Mouse (Mus musculus): ENCODE data around the gene Smarca2.

Gene Smarca2

DNA sequence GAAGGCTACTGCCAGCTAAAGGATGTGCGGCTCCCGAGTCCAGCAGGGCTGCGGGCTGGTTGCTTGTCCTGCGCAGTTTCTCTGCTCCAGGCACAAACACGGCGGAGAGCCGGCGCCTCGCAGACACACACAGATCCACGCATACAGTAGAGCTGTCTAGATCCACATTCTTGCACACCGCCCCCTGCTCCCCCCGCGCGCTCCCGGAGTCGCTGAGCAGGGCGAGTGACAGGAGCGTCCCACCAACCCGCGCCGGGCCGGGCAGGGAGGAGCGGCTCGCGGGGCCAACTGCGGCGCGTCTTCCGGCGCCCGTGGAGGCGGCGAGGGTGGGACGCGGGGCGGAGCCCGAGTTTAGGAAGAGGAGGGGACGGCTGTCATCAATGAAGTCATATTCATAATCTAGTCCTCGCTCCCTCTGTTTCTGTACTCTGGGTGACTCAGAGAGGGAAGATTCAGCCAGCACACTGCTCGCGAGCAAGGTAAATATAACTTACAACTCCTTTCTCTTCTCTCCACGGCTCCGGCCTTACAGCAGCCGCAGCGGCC is at the start of gene Smarca2:
Gene Smarca2, plus strand, starts transcription at position 296 of the 546 bp plus-strand sequence.
- peak; percentile 91 for DNase-seq (ENCODE audit: extremely low spot score)

GRCm38 (mm10) chr19:26564850-26565249 is 40.0 kb upstream of the Smarca2 start:
- no peak for DNase-seq (ENCODE audit: extremely low spot score)

DNA sequence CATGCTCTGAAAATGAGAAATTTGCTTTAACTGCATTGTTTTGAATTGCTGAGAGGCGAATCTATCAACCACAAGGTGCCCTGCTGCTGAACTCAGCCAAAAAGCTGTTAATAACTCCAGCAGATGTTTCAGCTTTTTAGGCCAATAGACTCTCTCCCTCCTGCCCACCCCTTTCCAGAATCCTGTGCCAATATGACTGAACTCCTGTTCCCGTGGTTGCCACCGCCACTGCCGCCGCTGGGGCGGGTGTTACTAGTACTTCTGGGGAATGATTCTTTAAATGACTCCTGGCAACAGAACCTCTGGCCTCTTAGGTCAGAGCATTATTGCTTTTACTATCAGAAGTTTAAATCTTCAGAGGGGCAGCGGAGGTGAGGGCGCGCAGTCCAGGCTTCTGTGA is 38.7 kb upstream of the Smarca2 start:
- peak; percentile 6 for DNase-seq (ENCODE audit: extremely low spot score)

DNA sequence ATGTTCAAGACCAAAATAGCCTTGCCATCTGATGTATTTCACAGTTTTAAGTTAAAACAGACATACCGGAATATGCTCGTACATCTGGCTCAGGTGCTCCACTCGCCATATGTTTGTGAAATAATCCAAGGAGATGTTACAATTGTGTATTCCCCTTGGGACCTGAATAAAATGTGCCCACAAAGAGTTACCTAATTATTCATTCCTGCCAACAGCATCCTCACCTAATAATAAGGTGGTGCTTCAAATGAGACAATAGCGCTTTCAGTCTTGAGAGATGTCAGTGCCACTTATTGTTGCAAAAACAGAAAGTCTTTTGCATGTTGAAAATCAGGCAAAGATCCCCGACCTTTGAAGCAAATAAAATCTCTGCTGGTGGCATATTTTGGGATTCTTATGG is 36.6 kb upstream of the Smarca2 start:
- no peak for DNase-seq (ENCODE audit: extremely low spot score)

- no peak for DNase-seq (ENCODE audit: extremely low spot score)
Measured at GRCm38 (mm10) chr19:26568941-26569340, 35.9 kb upstream of the Smarca2 start.

DNA sequence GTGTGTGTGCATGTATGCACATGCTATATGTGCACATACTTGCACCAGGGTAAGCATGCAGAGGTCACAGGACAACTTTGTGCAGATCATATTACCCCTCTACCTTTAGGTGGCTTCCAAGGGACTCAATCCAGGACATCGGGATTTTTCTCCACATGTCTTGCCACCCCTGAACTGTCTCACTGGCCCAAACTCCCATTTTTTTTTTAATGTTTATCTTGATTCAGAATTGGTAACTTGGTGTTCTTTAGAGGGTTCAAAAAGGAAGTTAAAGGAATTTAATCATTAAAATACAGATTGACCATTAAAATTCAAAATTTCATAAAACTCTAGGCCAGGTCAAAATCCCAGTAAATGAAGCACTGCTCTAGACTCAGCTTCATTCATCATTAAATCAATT is 35.4 kb upstream of the Smarca2 start:
- no peak for DNase-seq (ENCODE audit: extremely low spot score)

DNA sequence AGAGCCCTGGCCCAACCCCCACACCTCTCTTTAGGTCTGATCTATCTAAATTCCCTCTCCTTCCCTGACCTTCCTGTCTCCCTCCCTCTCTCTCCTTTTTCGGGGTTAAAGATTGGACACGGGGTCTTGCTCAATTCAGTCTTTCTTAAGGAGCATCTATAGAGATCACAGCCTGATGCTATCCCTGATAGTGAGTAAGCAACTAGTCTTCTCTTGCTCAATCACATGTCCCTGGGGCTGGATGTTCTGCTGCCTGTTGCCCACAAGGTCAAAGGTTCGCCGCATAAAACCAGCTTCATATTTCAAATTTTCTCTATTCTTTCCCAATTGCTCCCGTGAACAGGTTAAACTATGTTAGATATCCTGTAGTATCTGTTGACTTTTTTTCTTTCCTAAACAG is 25.2 kb upstream of the Smarca2 start:
- DNase-seq (ENCODE audit: extremely low spot score): no peak

- DNase-seq (ENCODE audit: extremely low spot score): no peak
Measured at GRCm38 (mm10) chr19:26580061-26580460, 24.8 kb upstream of the Smarca2 start.

DNA sequence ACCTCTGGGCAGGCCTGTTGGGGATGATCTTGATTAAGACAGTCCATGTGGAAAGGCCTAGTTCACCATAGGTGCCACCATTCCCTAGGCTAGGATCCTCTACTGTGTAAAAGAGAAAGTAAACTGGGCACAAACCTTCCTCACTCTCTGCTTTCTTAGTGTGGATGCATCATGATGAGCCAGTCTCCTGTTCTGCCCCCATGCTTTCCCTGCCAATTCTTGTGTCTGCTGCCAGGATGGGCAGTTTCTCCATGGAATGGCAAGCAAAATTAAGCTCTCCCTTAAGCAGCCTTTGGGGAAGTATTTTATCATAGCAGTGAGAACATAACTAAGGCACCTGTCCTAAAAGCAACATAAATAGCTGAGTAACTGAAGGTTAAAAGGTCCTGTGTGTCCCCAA is 10.2 kb upstream of the Smarca2 start:
- no peak for DNase-seq (ENCODE audit: extremely low spot score)

GRCm38 (mm10) chr19:26601459-26601858 is 3.4 kb upstream of the Smarca2 start:
- DNase-seq (ENCODE audit: extremely low spot score): no peak

GRCm38 (mm10) chr19:26603296-26603860 is 1.5 kb upstream of the Smarca2 start:
- no peak for DNase-seq (ENCODE audit: extremely low spot score)

DNA sequence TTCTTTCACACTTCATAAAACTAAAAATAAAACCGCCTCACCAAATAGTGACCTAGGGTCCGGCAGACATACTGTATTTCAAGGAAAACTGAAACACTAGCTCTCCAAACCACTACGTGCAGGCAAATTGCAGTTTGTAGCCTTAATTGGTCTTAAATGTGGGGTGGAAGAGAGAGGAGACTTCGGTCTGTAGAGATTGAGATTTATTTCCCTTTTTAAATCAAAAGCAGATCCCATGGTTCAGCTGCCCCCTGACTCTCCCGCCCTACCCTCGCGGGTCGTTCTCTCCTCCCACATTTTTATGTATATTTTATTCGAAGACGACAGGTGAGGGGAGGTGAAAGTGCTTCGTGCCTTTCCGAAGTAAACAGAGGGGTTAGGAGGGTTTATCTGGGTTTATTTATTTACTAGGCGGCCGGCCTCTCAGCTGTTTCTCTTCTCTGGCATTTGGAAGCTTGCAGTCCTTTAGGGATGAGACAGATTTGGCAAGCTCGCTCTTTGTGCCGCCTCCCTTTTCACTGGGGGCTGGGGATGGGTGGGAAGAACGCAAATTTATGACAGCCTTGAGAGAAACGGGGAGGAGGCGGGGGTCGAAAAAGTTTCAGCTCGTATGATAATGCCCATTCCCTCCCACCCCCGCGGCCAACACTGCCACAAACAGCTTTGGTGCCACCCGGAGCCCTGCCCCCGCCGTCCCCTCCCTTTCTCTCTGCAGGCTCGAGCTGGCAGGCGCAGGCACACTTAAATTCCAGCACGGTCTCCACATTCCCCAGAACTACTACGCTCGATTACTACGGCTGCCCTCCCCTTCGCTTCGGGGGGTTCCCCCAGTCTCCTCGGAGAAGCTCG is 720 bp upstream of the Smarca2 start:
- no peak for DNase-seq (ENCODE audit: extremely low spot score)

DNA sequence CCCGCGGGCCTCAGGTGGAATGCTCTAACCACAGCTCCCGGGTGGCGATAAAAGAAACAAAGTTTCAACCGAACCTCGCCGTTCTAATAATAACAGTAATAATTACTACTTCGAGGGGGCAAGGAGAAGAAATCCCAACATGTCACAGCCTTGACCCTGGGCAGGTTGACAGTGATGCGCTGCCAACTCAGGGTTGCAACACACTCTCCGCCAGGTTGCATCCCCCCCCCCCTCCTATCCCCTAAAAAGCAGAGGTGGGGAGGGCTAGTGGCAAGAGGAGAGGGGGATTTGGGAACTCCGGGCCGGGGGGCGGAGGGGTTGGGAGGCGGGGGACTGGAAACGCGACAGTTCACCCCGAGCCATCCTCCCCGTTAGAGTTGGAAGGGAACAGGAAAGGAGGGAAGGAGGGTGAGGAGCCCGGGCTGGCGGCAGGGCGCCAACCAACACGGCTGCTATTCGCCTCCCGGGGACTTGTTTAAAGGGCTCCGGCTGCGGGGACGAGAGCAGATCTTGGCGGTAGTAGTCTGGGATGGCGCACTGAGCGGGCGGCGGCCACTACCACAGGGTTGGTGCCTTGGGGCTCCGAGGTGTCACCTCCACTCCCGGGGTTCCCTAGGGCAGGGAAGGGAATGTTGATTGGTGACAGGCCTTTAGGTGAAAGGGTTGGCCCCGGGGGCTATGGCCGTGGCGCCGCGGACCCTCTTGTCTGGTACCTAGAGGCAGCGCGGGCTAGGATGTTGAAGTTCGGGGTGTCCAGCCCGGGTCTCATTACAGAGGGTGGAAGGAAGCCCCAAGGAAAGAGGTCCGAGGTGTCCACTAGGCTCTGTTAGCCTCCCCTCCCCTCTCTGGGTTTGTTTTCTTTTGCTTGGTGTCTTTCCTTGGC is 829 bp downstream of the Smarca2 start:
- peak; percentile 54 for DNase-seq (ENCODE audit: extremely low spot score)

GRCm38 (mm10) chr19:26606321-26607155 is 1.7 kb downstream of the Smarca2 start:
- DNase-seq (ENCODE audit: extremely low spot score): peak; percentile 63

DNA sequence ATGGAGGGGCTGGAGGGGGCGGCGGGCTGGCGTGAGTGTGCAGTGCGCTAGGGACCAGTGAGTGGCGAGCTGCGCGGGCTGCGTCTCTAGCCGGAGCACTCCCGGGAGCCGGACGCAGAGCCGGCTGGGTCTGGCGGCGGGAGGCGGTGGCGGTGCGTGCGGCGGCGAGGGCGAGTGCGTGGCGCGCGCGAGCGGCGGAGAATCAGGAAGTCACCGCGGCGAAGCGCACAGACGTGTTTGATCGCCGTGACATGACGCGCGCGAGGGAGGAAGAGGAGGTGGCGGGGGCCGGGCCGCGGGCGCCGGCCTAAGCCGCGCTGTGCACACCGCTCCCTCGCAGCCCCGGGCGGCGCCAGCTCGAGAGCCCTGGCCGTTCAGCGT is 2.3 kb downstream of the Smarca2 start:
- DNase-seq (ENCODE audit: extremely low spot score): no peak

DNA sequence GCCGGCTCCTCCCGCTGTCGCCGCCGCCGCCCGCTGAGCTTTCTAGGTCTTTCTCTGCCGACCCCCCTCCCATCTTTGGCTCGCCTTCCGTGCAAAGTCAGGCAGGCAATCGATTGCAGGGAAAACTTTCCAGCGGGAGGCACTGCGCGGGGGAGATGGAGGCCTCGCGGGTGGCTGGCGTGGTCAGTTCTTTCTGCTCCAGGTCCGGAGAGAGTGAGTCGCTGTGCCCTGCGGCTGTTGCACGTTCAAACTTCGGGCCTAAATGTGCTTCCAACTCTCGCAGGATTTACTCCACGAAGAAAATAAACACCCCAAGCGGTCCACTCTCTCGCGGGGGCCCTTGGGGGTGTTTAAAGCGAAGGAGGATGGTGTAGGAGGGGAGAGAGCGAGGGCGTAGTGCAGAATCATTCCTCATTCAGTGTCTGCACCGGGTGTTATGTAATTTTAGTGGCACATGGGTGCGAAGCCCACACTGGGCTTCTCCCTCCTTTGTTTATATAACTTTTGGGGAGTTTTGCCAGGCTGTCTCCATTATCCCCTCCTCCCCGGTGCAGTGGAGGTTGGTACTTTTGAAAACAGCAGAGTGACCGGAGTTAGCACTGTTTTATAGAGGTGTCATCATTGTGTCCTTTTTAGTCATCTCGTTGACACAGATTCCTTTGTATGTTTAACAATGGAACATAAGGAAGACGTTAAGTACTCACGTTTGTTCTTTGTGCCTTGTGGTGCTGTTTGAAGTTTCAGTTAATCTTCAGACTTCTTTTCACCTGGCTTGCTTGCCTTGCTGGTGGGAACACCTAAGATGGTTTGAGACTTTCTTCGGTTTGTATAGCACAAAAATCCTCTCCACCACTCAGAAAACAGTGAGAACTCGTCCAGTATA is 2.9 kb downstream of the Smarca2 start:
- DNase-seq (ENCODE audit: extremely low spot score): peak; percentile 48

DNA sequence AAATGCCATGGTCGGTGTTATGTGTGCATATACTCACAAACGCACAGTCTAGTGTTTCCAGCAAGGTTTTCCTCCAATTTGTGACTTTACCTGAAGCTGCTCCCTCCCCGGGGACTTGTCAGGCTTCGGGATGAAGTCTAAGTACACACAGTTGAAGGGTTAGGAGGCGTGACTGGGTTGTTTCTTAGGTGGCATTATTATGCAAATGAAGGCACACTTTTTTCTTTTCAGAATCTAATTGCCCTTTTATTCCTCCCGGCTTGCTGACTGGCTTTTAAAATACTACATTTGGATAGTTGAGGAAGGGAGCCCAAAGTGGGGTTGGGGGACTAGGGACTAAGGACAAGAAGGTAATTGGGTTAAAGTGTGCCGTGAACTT is 3.6 kb downstream of the Smarca2 start:
- peak; percentile 33 for DNase-seq (ENCODE audit: extremely low spot score)

DNA sequence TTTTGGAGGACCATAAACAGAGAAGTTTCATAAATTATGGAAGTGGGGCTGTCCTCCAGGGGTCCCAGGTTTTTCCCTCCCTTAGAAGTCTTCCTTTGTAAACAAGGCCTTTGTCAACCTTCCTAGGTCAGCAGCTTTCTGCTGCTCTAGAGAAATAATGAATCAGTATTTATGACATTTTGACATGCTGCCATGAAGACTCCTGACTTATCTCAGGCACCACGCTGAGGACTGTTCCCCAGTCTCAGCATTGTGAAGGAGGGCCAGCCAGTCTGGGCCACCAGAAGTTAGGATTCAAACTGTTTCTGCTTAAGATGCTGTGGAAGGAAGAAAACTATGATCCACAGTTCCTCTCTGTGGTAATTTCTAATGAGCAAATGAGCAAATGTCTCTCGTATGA is 4.8 kb downstream of the Smarca2 start:
- DNase-seq (ENCODE audit: extremely low spot score): no peak

GRCm38 (mm10) chr19:26612995-26613394 is 8.1 kb downstream of the Smarca2 start:
- DNase-seq (ENCODE audit: extremely low spot score): no peak

DNA sequence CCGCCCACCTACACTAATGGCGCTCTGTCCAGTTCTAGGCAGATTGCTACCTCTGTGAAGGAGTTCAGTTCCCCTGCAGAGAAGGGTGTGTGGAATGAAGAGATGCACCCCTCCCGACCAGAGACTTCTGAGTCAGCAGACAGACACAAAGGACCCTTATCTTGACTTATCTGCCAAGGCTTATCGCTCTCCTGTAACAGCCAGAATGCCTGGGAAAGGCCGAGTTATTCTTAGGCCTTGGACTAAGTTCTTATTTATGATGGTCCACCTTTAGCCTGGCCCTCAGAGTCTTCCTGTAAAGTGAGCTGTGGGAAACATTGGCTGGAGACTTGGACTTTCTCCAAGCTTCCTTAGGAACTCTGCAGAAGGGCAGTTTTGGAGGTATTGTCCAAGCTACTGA is 8.8 kb downstream of the Smarca2 start:
- no peak for DNase-seq (ENCODE audit: extremely low spot score)

All from embryo, embryonic 9.5 days (tissue).